Mouse (Mus musculus) kidney, postnatal 0 days (tissue): ENCODE results near the gene Smok3c. TPM values are rescaled to one million over a fixed set of nuclear protein-coding genes. Genes with fewer than 3 reads are reported as not detected.

Experiments
- ATAC-seq: fragments of 200-750 bp; cut with Nextera tagmentation; replicated peaks from 2 replicates; pipeline ENCODE4 v1.8.0; 2017; ENCODE audit warnings: low read depth, moderate number of reproducible peaks, moderate TSS enrichment, moderate library complexity; ENCODE audit not compliant: low FRiP score
- DNase-seq: peaks from one replicate; pipeline ENCODE4 v3.0.0-alpha.2; 2016; ENCODE audit warnings: low spot score
- H3K27ac ChIP-seq: fragments of 300-500 bp; sonication (generic); 2 replicates; pipeline ENCODE4 v1.5.1; 2014; ENCODE audit warnings: mild to moderate bottlenecking
- H3K27me3 ChIP-seq: fragments of 300-500 bp; sonication (generic); 2 replicates; pipeline ENCODE4 v1.6.1; 2014; ENCODE audit warnings: low read length, mixed read lengths; ENCODE audit not compliant: insufficient read depth
- H3K36me3 ChIP-seq: fragments of 300-500 bp; sonication (generic); 2 replicates; pipeline ENCODE4 v1.6.1; 2014; ENCODE audit warnings: low read length, mixed read lengths; ENCODE audit not compliant: insufficient read depth
- H3K4me1 ChIP-seq: fragments of 300-500 bp; sonication (generic); replicated peaks from 2 replicates; pipeline ENCODE4 v1.6.1; 2014; ENCODE audit warnings: antibody characterized with exemption, low read length, mixed read lengths; ENCODE audit not compliant: insufficient read depth
- H3K4me2 ChIP-seq: fragments of 300-500 bp; sonication (generic); 2 replicates; pipeline ENCODE4 v1.6.1; 2014; ENCODE audit warnings: mild to moderate bottlenecking, low read length, moderate library complexity, mixed read lengths
- H3K4me3 ChIP-seq: fragments of 300-500 bp; sonication (generic); replicated peaks from 2 replicates; pipeline ENCODE4 v1.5.1; 2014; ENCODE audit warnings: low read depth, low read length
- H3K9ac ChIP-seq: fragments of 300-500 bp; sonication (generic); 2 replicates; pipeline ENCODE4 v1.6.1; 2014; ENCODE audit warnings: low read depth, low read length
- H3K9me3 ChIP-seq: fragments of 300-500 bp; sonication (generic); replicated peaks from 2 replicates; pipeline ENCODE4 v1.6.1; 2016; ENCODE audit warnings: low read length, inconsistent platforms, mixed read lengths
- CTCF ChIP-seq: IDR thresholded peaks from 2 replicates; pipeline ENCODE4 v1.5.1; 2016; ENCODE audit warnings: antibody characterized with exemption, low read depth, mild to moderate bottlenecking, moderate library complexity
- WGBS: fragments of 180-500 bp; shearing (Covaris S2); extraction: QIAGEN DNeasy Blood & Tissue Kit; methylation state at CpG from one replicate; pipeline ENCODE4 v1.1.7; 2014; 5-methylcytosine and 5-hydroxymethylcytosine counted together
- polyA plus RNA-seq: library from polyadenylated mRNA; unstranded; fragments of >200 nt; fragmentation: Nextera tagmentation; extraction: Ambion mirVana; gene quantifications from 2 replicates; pipeline ENCODE4 v1.2.1, GENCODE M21; 2015

Gene Smok3c
- polyA plus RNA-seq, 1 experiment from 2014 or later = not detected

DNA sequence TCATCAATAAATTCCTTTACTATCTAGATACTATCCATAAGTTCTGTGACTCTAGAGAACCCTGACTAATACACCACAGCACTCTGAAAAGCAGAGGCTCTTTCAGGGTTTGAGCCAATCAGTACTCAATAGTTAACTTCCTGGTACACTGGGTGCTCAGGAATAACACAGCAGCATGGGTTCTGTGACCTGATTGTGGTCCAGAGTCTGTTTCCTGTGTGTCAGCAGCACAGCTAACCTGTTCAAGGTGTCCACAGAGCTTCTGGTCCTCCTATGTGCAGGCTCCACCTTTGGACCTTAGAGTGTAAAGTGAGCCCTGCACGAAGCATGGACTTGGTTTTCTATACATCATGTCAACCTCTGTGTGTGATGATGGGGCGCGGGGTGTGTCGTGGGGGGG lies 20.8 kb downstream of the Smok3c start:
- WGBS = 85% methylated on average over 4 of the region's 4 CpGs

DNA sequence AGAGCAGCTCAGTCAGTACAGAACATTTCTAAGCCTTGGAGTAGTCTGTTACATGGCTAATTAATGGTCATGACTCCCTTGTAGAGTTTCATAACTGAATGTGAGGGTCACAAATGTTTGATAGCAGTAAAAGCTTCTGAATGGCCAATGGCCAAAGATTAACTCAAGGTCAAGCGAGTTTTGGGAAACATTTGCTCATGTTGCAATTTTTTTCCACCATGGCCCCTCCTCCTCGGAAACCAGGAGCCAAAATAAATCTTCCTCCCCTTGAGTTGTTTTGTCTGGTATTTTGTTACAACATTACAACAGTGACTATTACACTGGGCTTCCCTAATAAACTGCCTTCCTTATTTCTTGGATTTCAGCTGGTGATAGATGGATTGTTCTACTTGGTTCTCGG lies 22.7 kb downstream of the Smok3c start:
- Histone ChIP-seq H3K4me3 (no peak overlapping the region), H3K36me3 (no peaks in the 10 kb centered on the region), H3K27ac (no peak overlapping the region), H3K4me1 (no peaks in the 10 kb centered on the region), H3K4me2 (no peak overlapping the region), H3K9ac (no peak overlapping the region), H3K27me3 (no peaks in the 10 kb centered on the region), H3K9me3 (no peaks in the 10 kb centered on the region)
- WGBS = 71% methylated on average over 3 of the region's 3 CpGs
- ATAC-seq = no peak
- TF ChIP-seq CTCF = no peak
- no peak for DNase-seq

More for the DNA sequence above, 20.8 kb downstream of the Smok3c start:
- no peak for ATAC-seq
- no peaks in the 10 kb centered on the region for H3K27me3 ChIP-seq
- H3K36me3 ChIP-seq = no peaks in the 10 kb centered on the region
- no peak overlapping the region for H3K4me2 ChIP-seq
- no peaks in the 10 kb centered on the region for H3K4me1 ChIP-seq
- no peak overlapping the region for H3K4me3 ChIP-seq
- TF ChIP-seq CTCF = no peak
- H3K9me3 ChIP-seq = no peaks in the 10 kb centered on the region
- H3K9ac ChIP-seq = no peak overlapping the region
- no peak overlapping the region for H3K27ac ChIP-seq
- no peak for DNase-seq

DNA sequence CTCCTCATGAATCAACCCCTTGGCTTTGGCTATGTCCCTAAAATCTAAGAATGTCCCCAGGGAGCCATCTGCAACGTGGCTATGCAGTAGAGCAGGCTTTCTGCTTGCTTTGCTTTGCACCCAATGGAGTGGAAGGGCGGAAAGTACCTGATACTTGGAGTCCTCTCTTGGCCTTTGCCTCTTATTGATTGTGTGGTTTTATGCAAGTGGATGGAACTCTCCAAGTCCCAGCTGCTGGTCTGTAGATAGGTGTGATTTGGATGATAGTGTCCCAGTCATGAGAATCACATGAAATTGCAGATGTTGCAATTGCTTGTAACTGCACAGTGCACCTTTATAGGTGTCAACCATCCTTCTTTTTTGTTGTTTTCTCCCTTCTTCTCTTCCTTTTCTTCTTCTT lies 23.2 kb downstream of the Smok3c start:
- Histone ChIP-seq H3K9ac (no peak overlapping the region), H3K36me3 (no peaks in the 10 kb centered on the region)
- 63% methylated on average over 2 of the region's 2 CpGs for WGBS

DNA sequence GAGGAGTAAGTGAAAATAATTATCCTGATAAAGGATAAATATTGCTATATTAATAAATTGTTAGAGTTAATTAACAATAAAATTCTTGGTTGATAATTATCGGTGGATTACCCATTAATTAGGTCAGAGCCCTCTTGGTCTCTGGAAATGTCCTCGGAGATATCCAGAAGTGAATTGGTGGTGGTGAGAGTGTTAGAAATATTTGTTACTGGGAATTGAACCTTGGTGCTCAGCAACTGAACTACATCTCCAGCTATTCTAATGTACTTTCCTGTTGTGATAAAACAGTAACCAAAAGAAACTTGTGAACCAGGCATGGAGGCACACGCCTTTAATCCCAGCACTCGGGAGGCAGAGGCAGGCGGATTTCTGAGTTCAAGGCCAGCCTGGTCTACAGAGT lies 27.5 kb downstream of the Smok3c start:
- WGBS = 87% methylated on average over 5 of the region's 5 CpGs
- no peak for TF ChIP-seq CTCF

More for the DNA sequence above, 23.2 kb downstream of the Smok3c start:
- TF ChIP-seq CTCF = no peak
- Histone ChIP-seq H3K4me1 (no peaks in the 10 kb centered on the region), H3K4me2 (no peak overlapping the region), H3K27me3 (no peaks in the 10 kb centered on the region), H3K9me3 (no peaks in the 10 kb centered on the region), H3K4me3 (no peak overlapping the region), H3K27ac (no peak overlapping the region)
- no peak for ATAC-seq
- no peak for DNase-seq

DNA sequence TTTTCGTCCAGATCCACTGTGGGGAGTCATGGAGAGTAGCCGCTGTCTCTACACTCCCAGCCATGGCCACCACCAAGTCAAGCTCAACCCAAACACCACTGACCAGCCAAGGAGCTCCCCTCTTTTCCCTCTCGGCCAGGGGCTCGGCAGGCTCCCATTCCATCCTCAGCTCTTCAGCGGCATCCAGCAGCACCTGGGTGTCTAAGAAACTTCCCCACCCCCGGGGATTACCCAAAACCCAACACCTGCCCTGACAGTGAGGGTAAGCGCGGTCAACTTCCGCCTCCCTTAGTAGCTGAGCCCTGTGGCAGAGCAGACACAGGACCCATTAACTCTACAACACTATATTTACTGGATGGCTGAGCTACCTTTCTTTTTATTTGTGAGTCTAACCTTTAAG lies 28.5 kb downstream of the Smok3c start:
- Histone ChIP-seq H3K4me2 (no peak overlapping the region), H3K27me3 (no peaks in the 10 kb centered on the region), H3K9me3 (no peaks in the 10 kb centered on the region; the same call in 1 of the 2 replicates), H3K9ac (no peak overlapping the region), H3K4me3 (no peak overlapping the region), H3K27ac (no peak overlapping the region), H3K4me1 (0 out of 2 replicates have a peak, but pooled peaks cover 4% of the 10 kb centered on the region), H3K36me3 (no peaks in the 10 kb centered on the region)
- no peak for TF ChIP-seq CTCF
- 83% methylated on average over 9 of the region's 9 CpGs for WGBS
- ATAC-seq (no peak), DNase-seq (no peak)

More for the DNA sequence above, 27.5 kb downstream of the Smok3c start:
- DNase-seq (no peak), ATAC-seq (no peak)
- Histone ChIP-seq H3K27ac (no peak overlapping the region), H3K4me1 (no peaks in the 10 kb centered on the region), H3K27me3 (no peaks in the 10 kb centered on the region), H3K9me3 (no peaks in the 10 kb centered on the region; the same call in 1 of the 2 replicates), H3K9ac (no peak overlapping the region), H3K4me3 (no peak overlapping the region), H3K4me2 (no peak overlapping the region), H3K36me3 (no peaks in the 10 kb centered on the region)

DNA sequence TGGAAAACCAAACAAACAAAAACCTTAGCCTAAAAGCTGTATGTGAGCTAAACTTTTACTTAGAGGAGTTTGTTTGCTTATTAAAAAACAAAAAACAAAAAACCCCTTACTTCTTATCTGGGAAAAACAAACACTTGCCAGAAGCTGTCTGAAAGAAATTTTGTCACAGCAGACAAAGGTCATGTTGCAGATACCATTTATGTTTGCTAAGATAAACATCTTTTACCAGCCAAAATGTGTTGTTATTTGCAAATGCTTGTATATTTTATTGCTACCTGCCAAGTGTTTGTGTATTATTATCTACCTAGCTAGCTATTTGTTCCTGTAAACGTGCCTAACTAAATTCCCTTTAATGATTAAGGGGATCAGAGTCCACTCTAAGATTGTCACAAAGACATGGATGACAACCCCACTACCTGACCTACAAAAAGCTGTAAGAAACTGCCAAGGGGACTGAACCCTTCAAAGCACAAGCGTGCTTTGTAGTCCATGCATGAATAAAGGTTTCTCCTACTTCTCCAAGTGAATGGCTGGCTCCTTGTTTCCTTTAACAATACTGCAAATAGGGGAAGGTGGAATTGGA lies 30.4 kb downstream of the Smok3c start:
- Histone ChIP-seq H3K4me3 (no peak overlapping the region), H3K27ac (no peak overlapping the region), H3K36me3 (no peaks in the 10 kb centered on the region), H3K9ac (no peak overlapping the region), H3K4me1 (0 out of 2 replicates have a peak, but pooled peaks cover 9% of the 10 kb centered on the region), H3K27me3 (no peaks in the 10 kb centered on the region), H3K4me2 (no peak overlapping the region), H3K9me3 (no peaks in the 10 kb centered on the region; the same call in 1 of the 2 replicates)
- ATAC-seq = no peak
- 59% methylated on average over 2 of the region's 2 CpGs for WGBS
- DNase-seq = no peak
- no peak for TF ChIP-seq CTCF

DNA sequence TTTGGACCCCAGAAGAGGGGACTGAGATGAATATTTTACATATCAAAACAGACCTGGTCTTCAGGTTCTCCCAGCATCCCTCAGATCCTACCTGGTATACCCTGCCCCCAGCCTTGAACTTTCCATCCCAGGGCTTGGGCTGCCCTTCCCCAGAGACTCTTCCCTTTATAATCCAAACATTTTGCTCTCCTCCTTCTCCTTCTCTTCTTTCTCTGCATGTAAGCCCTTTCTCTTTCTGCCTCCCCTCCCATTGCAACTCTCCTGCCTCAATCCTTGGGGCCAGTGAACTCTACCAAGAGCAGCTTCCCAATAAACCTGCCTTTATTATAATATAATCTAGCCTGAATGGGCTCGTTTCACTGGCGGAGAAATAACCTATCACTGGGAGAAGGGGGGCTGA lies 30.9 kb downstream of the Smok3c start:
- no peak for TF ChIP-seq CTCF
- Histone ChIP-seq H3K4me1 (0 out of 2 replicates have a peak, but pooled peaks cover 9% of the 10 kb centered on the region), H3K36me3 (no peaks in the 10 kb centered on the region), H3K27me3 (no peaks in the 10 kb centered on the region), H3K4me3 (no peak overlapping the region), H3K4me2 (no peak overlapping the region), H3K9me3 (no peaks in the 10 kb centered on the region; the same call in 1 of the 2 replicates), H3K27ac (no peak overlapping the region), H3K9ac (no peak overlapping the region)
- no peak for DNase-seq
- ATAC-seq = no peak
- 92% methylated on average over 2 of the region's 2 CpGs for WGBS
